Mouse (Mus musculus) kidney, postnatal 0 days (tissue): ENCODE data around the gene Clec14a. TPM values are rescaled to one million over a fixed set of nuclear protein-coding genes. Genes with fewer than 3 reads are reported as not detected.
"Not testable (repeated sequence)": the region's sequence is repeated elsewhere in the genome, so short reads cannot be mapped to it uniquely, and the experiment has no call there.

Experiments used
- ATAC-seq: fragments of 200-750 bp; cut with Nextera tagmentation; replicated peaks from 2 replicates; pipeline ENCODE4 v1.8.0; 2017; ENCODE audit warnings: low read depth, moderate number of reproducible peaks, moderate TSS enrichment, moderate library complexity; ENCODE audit not compliant: low FRiP score
- DNase-seq: peaks from one replicate; pipeline ENCODE4 v3.0.0-alpha.2; 2016; ENCODE audit warnings: low spot score
- H3K27ac ChIP-seq: fragments of 300-500 bp; sonication (generic); 2 replicates; pipeline ENCODE4 v1.5.1; 2014; ENCODE audit warnings: mild to moderate bottlenecking
- H3K27me3 ChIP-seq: fragments of 300-500 bp; sonication (generic); 2 replicates; pipeline ENCODE4 v1.6.1; 2014; ENCODE audit warnings: low read length, mixed read lengths; ENCODE audit not compliant: insufficient read depth
- H3K36me3 ChIP-seq: fragments of 300-500 bp; sonication (generic); 2 replicates; pipeline ENCODE4 v1.6.1; 2014; ENCODE audit warnings: low read length, mixed read lengths; ENCODE audit not compliant: insufficient read depth
- H3K4me1 ChIP-seq: fragments of 300-500 bp; sonication (generic); replicated peaks from 2 replicates; pipeline ENCODE4 v1.6.1; 2014; ENCODE audit warnings: antibody characterized with exemption, low read length, mixed read lengths; ENCODE audit not compliant: insufficient read depth
- H3K4me2 ChIP-seq: fragments of 300-500 bp; sonication (generic); 2 replicates; pipeline ENCODE4 v1.6.1; 2014; ENCODE audit warnings: mild to moderate bottlenecking, low read length, moderate library complexity, mixed read lengths
- H3K4me3 ChIP-seq: fragments of 300-500 bp; sonication (generic); replicated peaks from 2 replicates; pipeline ENCODE4 v1.5.1; 2014; ENCODE audit warnings: low read depth, low read length
- H3K9ac ChIP-seq: fragments of 300-500 bp; sonication (generic); 2 replicates; pipeline ENCODE4 v1.6.1; 2014; ENCODE audit warnings: low read depth, low read length
- H3K9me3 ChIP-seq: fragments of 300-500 bp; sonication (generic); replicated peaks from 2 replicates; pipeline ENCODE4 v1.6.1; 2016; ENCODE audit warnings: low read length, inconsistent platforms, mixed read lengths
- CTCF ChIP-seq: IDR thresholded peaks from 2 replicates; pipeline ENCODE4 v1.5.1; 2016; ENCODE audit warnings: antibody characterized with exemption, low read depth, mild to moderate bottlenecking, moderate library complexity
- WGBS: fragments of 180-500 bp; shearing (Covaris S2); extraction: QIAGEN DNeasy Blood & Tissue Kit; methylation state at CpG from one replicate; pipeline ENCODE4 v1.1.7; 2014; 5-methylcytosine and 5-hydroxymethylcytosine counted together
- polyA plus RNA-seq: library from polyadenylated mRNA; unstranded; fragments of >200 nt; fragmentation: Nextera tagmentation; extraction: Ambion mirVana; gene quantifications from 2 replicates; pipeline ENCODE4 v1.2.1, GENCODE M21; 2015

Gene Clec14a
- 14.2 and 17.5 TPM in 2 replicates for polyA plus RNA-seq

- ATAC-seq: peak; percentile 82
- TF ChIP-seq CTCF: no peak
- peak within 1 kb of the TSS; percentile 73 for H3K4me2 ChIP-seq
- H3K36me3 ChIP-seq: no peaks in the 10 kb centered on the region
- H3K4me3 ChIP-seq: peak within 1 kb of the TSS; percentile 40
- no peaks in the 10 kb centered on the region for H3K27me3 ChIP-seq
- DNase-seq: peak; percentile 78
- H3K4me1 ChIP-seq: 0 out of 2 replicates have a peak, but pooled peaks cover 12% of the 10 kb centered on the region
- peak within 1 kb of the TSS; percentile 65 for H3K9ac ChIP-seq
- peak within 1 kb of the TSS; percentile 78 for H3K27ac ChIP-seq
- no peaks in the 10 kb centered on the region for H3K9me3 ChIP-seq
- 3% methylated on average over 32 of the region's 32 CpGs for WGBS
Observed at GRCm38 (mm10) chr12:58268563-58269501, at the start of gene Clec14a. TSS of gene Clec14a (minus strand) at chr12:58269290.

GRCm38 (mm10) chr12:58307835-58308234, 38.7 kb upstream of the Clec14a start:
- ATAC-seq (no peak), DNase-seq (no peak)
- H3K9ac ChIP-seq: no peak overlapping the region
- no peaks in the 10 kb centered on the region for H3K4me1 ChIP-seq
- TF ChIP-seq CTCF: no peak
- H3K27me3 ChIP-seq: no peaks in the 10 kb centered on the region
- WGBS: 71% methylated on average over 2 of the region's 2 CpGs
- no peaks in the 10 kb centered on the region for H3K9me3 ChIP-seq
- no peaks in the 10 kb centered on the region for H3K36me3 ChIP-seq
- no peak overlapping the region for H3K4me3 ChIP-seq
- no peak overlapping the region for H3K4me2 ChIP-seq
- H3K27ac ChIP-seq: no peak overlapping the region

- ATAC-seq, H3K36me3 ChIP-seq, H3K27me3 ChIP-seq, H3K4me2 ChIP-seq, H3K9ac ChIP-seq, H3K4me1 ChIP-seq, H3K9me3 ChIP-seq, H3K27ac ChIP-seq, DNase-seq, H3K4me3 ChIP-seq: not testable (repeated sequence)
- WGBS: 74% methylated on average over 8 of the region's 8 CpGs
Observed at GRCm38 (mm10) chr12:58306402-58306801, 37.3 kb upstream of the Clec14a start.

GRCm38 (mm10) chr12:58305567-58305966, 36.5 kb upstream of the Clec14a start:
- DNase-seq: peak; percentile 9
- 25% methylated on average over 2 of the region's 2 CpGs for WGBS
- Histone ChIP-seq H3K27ac (no peak overlapping the region), H3K4me1 (no peaks in the 10 kb centered on the region), H3K27me3 (no peaks in the 10 kb centered on the region), H3K9me3 (no peaks in the 10 kb centered on the region), H3K36me3 (no peaks in the 10 kb centered on the region), H3K4me2 (no peak overlapping the region), H3K9ac (no peak overlapping the region), H3K4me3 (no peak overlapping the region)
- ATAC-seq: no peak
- no peak for TF ChIP-seq CTCF

- no peak for ATAC-seq
- Histone ChIP-seq H3K4me2 (no peak overlapping the region), H3K36me3 (no peaks in the 10 kb centered on the region), H3K9me3 (no peaks in the 10 kb centered on the region), H3K27ac (0 out of 2 replicates have a peak overlapping the region, but pooled peaks have one; percentile 13), H3K9ac (no peak overlapping the region), H3K4me1 (no peaks in the 10 kb centered on the region), H3K4me3 (no peak overlapping the region), H3K27me3 (no peaks in the 10 kb centered on the region)
- WGBS: 61% methylated on average over 6 of the region's 6 CpGs
- TF ChIP-seq CTCF: no peak
- DNase-seq: peak; percentile 12
Observed at GRCm38 (mm10) chr12:58296980-58297379, 27.9 kb upstream of the Clec14a start.

- Histone ChIP-seq H3K27me3 (no peaks in the 10 kb centered on the region), H3K27ac (no peak overlapping the region), H3K9me3 (no peaks in the 10 kb centered on the region), H3K36me3 (no peaks in the 10 kb centered on the region), H3K4me1 (no peaks in the 10 kb centered on the region), H3K9ac (no peak overlapping the region), H3K4me3 (no peak overlapping the region), H3K4me2 (no peak overlapping the region)
- no peak for DNase-seq
- ATAC-seq: no peak
- no peak for TF ChIP-seq CTCF
- WGBS: 84% methylated on average over 3 of the region's 3 CpGs
Observed at GRCm38 (mm10) chr12:58285912-58286311, 16.8 kb upstream of the Clec14a start.
